Mouse (Mus musculus) lung, postnatal 0 days (tissue): ENCODE measurements around the gene Tbcel.

ENCODE experiments used
- CTCF ChIP-seq: IDR thresholded peaks from 2 replicates; pipeline ENCODE4 v1.5.1; 2016; ENCODE audit warnings: antibody characterized with exemption, mild to moderate bottlenecking
- EP300 ChIP-seq: IDR thresholded peaks from 2 replicates; pipeline ENCODE4 v1.6.1; 2016; ENCODE audit warnings: antibody characterized with exemption, mild to moderate bottlenecking, control low read depth

GRCm38 (mm10) chr9:42439446-42439845, 68.2 kb downstream of the Tbcel start:
- TF ChIP-seq CTCF (no peak), EP300 (no peak)
